In the genomic region with DNA sequence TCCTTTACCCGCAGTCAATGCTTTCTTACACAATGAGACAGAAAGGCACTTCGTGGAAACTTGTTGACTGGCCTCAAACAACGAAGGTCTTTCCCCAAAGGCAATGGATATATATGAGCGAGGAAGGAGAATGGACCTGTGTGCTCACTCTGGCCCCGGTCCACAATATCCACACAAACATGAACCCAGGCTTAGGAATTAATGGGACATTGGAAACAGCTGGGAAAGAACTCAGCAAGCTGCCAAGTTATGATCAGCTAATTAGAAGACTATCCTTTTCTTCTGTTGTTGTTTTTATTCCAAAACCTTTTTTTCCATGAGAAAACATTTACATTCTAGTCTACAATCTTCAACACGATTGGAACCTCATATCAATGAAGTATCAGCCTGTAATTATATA, we compare ENCODE assay signal across 20 mouse cellular contexts.
"Had no signal": no experiment of that assay in that cellular context is flagged by ENCODE, and none has a peak within 500 bp of the region (broad histone marks: within the 10 kb centered on the region; RNA-seq: fewer than 3 reads in every experiment).

No protein-coding gene starts in this region.

- H3K9ac ChIP-seq: hindbrain, embryonic 13.5 days; intestine, embryonic 15.5 days; limb, embryonic 12.5 days; limb, embryonic 15.5 days; liver, embryonic 13.5 days; lung, embryonic 15.5 days; midbrain, embryonic 13.5 days; neural tube, embryonic 13.5 days; stomach, embryonic 15.5 days had no signal

- H3K27ac ChIP-seq: hindbrain, embryonic 13.5 days; intestine, embryonic 15.5 days; limb, embryonic 12.5 days; limb, embryonic 15.5 days; liver, embryonic 13.5 days; lung, embryonic 15.5 days; midbrain, embryonic 10.5 days; midbrain, embryonic 13.5 days; neural tube, embryonic 13.5 days; stomach, embryonic 15.5 days had no signal

- H3K9me3 ChIP-seq: hindbrain, embryonic 13.5 days; intestine, embryonic 15.5 days; limb, embryonic 12.5 days; limb, embryonic 15.5 days; liver, embryonic 13.5 days; lung, embryonic 15.5 days; midbrain, embryonic 10.5 days; midbrain, embryonic 13.5 days; neural tube, embryonic 13.5 days; stomach, embryonic 15.5 days had no signal

- DNase-seq: left cerebral cortex, postnatal 4 days; liver, embryonic 13.5 days; retina, postnatal 1 day; right cerebral cortex, postnatal 25 days; spleen, adult 18-20 months; thymus, adult 18-20 months; thymus, postnatal 36 days had no signal

- H3K4me3 ChIP-seq: hindbrain, embryonic 13.5 days; intestine, embryonic 15.5 days; limb, embryonic 12.5 days; limb, embryonic 15.5 days; liver, embryonic 13.5 days; lung, embryonic 15.5 days; megakaryocyte, embryonic 14.5 days; midbrain, embryonic 10.5 days; midbrain, embryonic 13.5 days; myocyte; neural tube, embryonic 13.5 days; stomach, embryonic 15.5 days had no signal

- ATAC-seq: hindbrain, embryonic 16.5 days; intestine, embryonic 15.5 days; midbrain, embryonic 13.5 days; midbrain, embryonic 16.5 days had no signal

- H3K4me2 ChIP-seq: hindbrain, embryonic 13.5 days; intestine, embryonic 15.5 days; limb, embryonic 12.5 days; limb, embryonic 15.5 days; liver, embryonic 13.5 days; lung, embryonic 15.5 days; midbrain, embryonic 13.5 days; neural tube, embryonic 13.5 days; stomach, embryonic 15.5 days had no signal

- H3K27me3 ChIP-seq: hindbrain, embryonic 13.5 days; intestine, embryonic 15.5 days; limb, embryonic 12.5 days; limb, embryonic 15.5 days; liver, embryonic 13.5 days; lung, embryonic 15.5 days; megakaryocyte, embryonic 14.5 days; midbrain, embryonic 13.5 days; neural tube, embryonic 13.5 days; stomach, embryonic 15.5 days had no signal

- H3K36me3 ChIP-seq: hindbrain, embryonic 13.5 days; intestine, embryonic 15.5 days; limb, embryonic 12.5 days; limb, embryonic 15.5 days; liver, embryonic 13.5 days; lung, embryonic 15.5 days; midbrain, embryonic 10.5 days; midbrain, embryonic 13.5 days; neural tube, embryonic 13.5 days; stomach, embryonic 15.5 days had no signal

- H3K4me1 ChIP-seq: hindbrain, embryonic 13.5 days; intestine, embryonic 15.5 days; limb, embryonic 12.5 days; limb, embryonic 15.5 days; liver, embryonic 13.5 days; midbrain, embryonic 10.5 days; midbrain, embryonic 13.5 days; neural tube, embryonic 13.5 days; stomach, embryonic 15.5 days had no signal
